Mouse (Mus musculus) cerebellum, adult 8-10 months (tissue): Measurements from ENCODE around the gene Prrc2b.
A peak's percentile ranks its signal among the peaks of the same experiment; 100 is the strongest.

Experiments
- DNase-seq: peaks from one replicate; pipeline ENCODE4 v3.0.0; 2022

The Prrc2b gene

GRCm38 (mm10) chr2:32137667-32138266 is 13.1 kb upstream of the Prrc2b start:
- peak; percentile 95 for DNase-seq

- DNase-seq = no peak
Measured at GRCm38 (mm10) chr2:32139377-32139776, 11.5 kb upstream of the Prrc2b start.

GRCm38 (mm10) chr2:32140498-32140934 is 10.4 kb upstream of the Prrc2b start:
- no peak for DNase-seq

DNA sequence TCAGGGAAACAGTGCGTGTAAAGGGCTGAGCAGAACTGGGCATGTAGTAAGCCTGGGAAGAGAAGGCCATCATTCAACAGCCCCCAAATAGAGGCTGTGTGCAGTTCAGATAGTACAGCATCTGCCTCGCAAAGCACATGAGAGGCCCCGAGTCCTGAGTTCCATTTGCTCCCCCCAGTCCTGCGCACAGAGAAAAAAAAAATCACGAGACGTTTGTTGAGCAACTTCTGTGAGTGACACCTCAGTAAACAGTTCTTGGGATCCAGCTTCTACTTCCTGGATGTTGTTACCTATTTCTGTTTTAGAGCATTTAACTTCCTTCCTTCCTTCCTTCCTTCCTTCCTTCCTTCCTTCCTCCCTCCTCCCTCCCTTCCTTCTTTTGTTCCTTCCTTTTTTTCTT is 9.3 kb upstream of the Prrc2b start:
- DNase-seq = no peak

GRCm38 (mm10) chr2:32142368-32142767 is 8.5 kb upstream of the Prrc2b start:
- no peak for DNase-seq

DNA sequence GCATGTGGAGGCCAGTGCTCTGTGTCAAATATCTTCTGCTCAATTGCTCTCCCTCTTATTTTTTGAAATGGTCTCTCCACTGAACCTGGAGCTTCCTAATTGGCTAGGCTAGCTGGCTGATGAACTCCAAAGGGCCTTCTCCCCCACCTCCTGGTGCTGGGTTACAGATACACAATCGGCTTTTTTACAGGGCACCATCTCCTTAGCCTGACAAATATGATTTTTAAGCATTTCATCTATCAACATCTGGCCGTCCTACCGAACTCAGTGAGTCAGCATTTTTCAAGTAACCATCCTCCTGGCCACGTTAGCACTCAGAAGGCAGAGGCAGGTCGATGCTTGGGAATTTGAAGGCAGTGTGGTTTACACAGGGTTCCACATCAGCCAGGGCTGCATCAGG is 6.2 kb upstream of the Prrc2b start:
- DNase-seq = no peak

DNA sequence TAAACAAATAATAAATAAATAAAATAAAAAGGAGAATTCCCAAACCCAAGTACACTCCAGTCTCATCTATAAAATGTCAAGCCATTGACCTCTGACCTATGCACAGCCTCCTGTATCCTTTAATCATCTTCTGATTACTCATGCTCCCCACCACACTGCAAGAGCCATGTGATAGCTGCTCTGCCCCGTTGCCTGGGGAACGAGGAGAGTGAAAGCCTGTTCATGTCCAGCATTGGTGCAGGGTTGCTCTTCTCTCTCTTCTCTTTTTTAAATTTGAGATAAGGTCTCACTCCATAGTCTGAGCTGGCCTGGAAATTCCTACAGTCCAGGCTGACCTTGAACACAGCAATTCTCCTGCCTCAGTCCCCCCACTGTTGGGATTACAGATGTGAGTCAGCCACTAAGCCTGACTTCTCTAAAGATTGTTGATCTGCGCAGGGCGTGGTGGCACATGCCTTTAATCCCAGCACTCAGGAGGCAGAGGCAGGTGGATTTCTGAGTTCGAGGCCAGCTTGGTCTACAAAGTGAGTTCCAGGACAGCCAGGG is 4.2 kb upstream of the Prrc2b start:
- no peak for DNase-seq

DNA sequence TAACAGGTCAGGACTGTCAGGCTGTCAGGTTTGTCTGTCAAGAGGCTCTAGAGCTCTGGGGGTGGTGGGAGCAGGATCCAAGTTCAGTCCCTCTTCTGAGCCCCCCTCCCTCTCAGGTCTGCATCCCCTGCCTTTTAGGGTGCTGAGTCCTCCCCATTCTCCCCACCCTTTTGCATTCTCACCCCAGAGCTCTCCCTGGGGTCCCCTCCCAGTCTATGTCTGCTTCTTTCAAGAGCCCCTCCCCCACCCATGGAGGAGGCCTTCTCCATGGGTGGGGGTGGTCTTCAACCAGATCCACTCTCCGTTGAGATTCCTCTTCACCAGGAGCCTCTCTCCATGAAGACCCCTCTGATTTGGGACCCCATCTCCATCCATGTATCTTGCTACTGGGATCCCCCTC is 747 bp upstream of the Prrc2b start:
- no peak for DNase-seq

- no peak for DNase-seq
Measured at GRCm38 (mm10) chr2:32150562-32150923, 339 bp upstream of the Prrc2b start.

DNA sequence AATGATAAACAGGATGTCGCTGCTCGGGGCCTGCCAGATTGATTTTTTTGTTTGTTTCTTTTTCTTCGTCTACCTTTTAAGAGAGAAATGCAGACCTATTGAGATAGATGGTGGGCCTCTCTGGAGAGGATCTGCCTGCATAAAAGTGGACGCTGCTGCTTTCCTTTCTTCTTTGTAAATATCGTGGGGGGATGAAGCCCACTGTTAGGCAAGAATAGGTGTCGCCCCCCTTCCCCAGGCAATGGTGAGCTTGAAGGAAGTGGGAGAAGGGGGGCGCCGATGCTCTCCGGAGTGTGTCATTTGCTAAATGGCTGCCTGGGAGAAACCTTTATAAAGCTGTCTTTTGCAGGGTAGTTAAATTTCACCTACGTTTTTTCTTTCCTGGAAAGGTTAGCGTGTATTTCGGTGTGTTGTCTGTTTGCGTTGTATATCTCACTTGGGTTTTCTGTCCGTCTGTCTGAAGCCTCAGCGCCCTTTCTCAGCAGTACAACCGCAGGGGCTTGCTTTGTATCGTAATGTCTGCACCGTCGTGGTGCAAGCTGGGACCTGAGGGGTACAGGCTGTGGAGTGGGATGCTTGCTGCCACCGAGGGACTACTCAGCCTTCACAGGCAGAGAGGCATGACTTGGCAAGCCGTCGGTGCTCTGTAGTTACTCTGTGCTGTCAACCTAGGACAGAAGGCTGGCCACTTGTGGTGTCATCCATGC is 931 bp downstream of the Prrc2b start:
- no peak for DNase-seq

- no peak for DNase-seq
Measured at GRCm38 (mm10) chr2:32152367-32153034, 1.6 kb downstream of the Prrc2b start.

- DNase-seq = no peak
Measured at GRCm38 (mm10) chr2:32153041-32153790, 2.3 kb downstream of the Prrc2b start.

DNA sequence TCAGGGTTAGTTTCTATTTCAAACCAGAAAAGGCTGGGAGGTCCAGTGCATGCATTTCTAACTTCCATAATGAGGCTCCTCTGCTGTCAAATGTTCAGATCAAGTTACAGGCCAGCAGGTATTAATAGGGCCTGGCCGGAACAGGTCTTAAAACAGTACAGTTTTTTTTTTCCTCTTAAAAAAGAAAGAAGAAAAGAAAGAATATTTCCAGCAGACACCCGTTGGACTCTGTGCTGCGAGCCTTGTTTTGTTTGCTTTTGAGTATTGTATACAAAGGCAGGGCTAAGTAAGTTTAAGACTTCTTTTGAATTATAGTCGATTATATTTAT is 2.9 kb downstream of the Prrc2b start:
- DNase-seq = no peak

- DNase-seq = no peak
Measured at GRCm38 (mm10) chr2:32154334-32154997, 3.6 kb downstream of the Prrc2b start.

GRCm38 (mm10) chr2:32154998-32155541 is 4.2 kb downstream of the Prrc2b start:
- no peak for DNase-seq

GRCm38 (mm10) chr2:32155614-32156013 is 4.7 kb downstream of the Prrc2b start:
- no peak for DNase-seq

- DNase-seq = no peak
Measured at GRCm38 (mm10) chr2:32156645-32157044, 5.8 kb downstream of the Prrc2b start.

DNA sequence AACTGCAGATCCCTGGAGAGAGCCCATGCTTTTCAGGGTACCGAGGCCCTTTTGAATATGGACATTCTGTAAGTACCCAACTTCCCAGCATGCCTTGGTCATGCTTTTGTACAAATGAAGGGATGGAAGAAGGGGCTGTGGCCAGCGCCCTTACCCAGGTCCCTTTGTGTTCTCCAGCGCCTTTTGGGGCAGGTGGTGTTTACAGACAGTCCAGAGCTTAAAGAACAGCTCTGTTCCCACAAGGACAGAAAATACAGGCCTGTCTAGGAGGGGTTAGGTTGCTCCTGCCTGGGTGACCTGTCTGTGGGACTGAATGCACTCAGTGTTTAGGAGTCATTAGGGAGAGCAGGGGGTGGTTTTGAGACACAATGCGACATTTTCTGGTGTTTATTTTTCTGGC is 6.4 kb downstream of the Prrc2b start:
- no peak for DNase-seq

GRCm38 (mm10) chr2:32158616-32159239 is 7.8 kb downstream of the Prrc2b start:
- DNase-seq = no peak

- DNase-seq = no peak
Measured at GRCm38 (mm10) chr2:32160525-32160924, 9.6 kb downstream of the Prrc2b start.

DNA sequence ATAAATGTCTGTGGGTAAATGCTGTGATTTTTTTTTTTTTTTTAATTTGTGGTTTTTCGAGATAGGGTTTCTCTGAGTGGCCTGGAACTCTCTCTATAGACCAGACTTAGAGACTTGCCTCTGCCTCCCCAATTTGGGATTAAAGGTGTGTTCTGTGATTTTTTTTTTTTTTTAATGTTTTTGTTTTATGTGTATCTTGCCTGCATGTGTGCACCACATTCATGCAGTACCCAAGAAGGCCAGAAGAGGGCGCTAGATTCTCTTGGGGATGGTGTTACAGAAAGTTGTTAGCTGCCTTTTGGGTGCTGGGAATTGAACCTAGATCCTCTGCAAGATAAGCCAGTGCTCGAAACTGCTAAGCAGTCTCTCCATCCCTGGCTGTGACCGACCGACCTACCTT is 10.1 kb downstream of the Prrc2b start:
- no peak for DNase-seq

GRCm38 (mm10) chr2:32162102-32162501 is 11.2 kb downstream of the Prrc2b start:
- DNase-seq = no peak
